Mouse (Mus musculus) embryonic fibroblast, embryonic 13.5 days (primary cell): ENCODE measurements around the gene Slx4ip.

Experiments
- CTCF ChIP-seq: IDR thresholded peaks from 2 replicates; pipeline ENCODE4 v1.5.1; 2011; ENCODE audit warnings: mild to moderate bottlenecking, control low read depth, low read length, moderate library complexity, borderline replicate concordance; ENCODE audit not compliant: insufficient read depth
- POLR2A ChIP-seq: IDR thresholded peaks from 2 replicates; pipeline ENCODE4 v1.6.1; 2011; ENCODE audit warnings: low read depth, mild to moderate bottlenecking, control low read depth, low read length, moderate library complexity

GRCm38 (mm10) chr2:137087705-137088104, 196.7 kb downstream of the Slx4ip start:
- TF ChIP-seq POLR2A = no peak
- TF ChIP-seq CTCF = no peak
